Mouse (Mus musculus): ENCODE data around the gene Glrp1.

DNA sequence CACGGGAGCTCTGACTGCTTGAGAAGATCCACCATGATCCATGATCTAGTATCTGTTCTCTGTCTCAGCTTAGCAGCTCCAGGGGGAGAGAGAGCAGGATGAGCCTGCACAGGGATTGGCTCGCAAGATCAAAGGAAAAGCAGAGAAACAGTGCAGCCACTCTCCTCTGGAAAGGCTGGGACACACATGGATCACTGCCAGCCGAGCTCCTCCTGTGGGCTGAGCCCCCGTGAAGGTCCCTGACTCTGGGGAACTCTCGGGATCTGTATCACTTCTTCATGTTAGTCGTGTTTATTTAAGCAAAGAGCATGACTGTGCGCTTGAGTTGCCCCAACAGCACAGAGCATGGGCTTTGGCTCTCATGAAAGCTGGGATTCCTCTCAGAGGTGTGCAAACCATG, 49.4 kb upstream of the Glrp1 start:
- no peak for TF ChIP-seq POLR2A (IDR thresholded peaks at IDR 0.05; ENCODE audit: insufficient read depth, low read depth, low read length)
- TF ChIP-seq CTCF (IDR thresholded peaks at IDR 0.05): no peak
